Mouse (Mus musculus) bone marrow macrophage, adult 2 months (primary cell): ENCODE measurements around the gene Disp1.

Source experiments
- CTCF ChIP-seq: IDR thresholded peaks from 2 replicates; pipeline ENCODE4 v1.5.1; 2012; ENCODE audit warnings: low read depth, mild to moderate bottlenecking, low read length, moderate library complexity
- POLR2A ChIP-seq: IDR thresholded peaks from 2 replicates; pipeline ENCODE4 v1.6.1; 2012; ENCODE audit warnings: mild to moderate bottlenecking, low read depth, low read length, borderline replicate concordance

DNA sequence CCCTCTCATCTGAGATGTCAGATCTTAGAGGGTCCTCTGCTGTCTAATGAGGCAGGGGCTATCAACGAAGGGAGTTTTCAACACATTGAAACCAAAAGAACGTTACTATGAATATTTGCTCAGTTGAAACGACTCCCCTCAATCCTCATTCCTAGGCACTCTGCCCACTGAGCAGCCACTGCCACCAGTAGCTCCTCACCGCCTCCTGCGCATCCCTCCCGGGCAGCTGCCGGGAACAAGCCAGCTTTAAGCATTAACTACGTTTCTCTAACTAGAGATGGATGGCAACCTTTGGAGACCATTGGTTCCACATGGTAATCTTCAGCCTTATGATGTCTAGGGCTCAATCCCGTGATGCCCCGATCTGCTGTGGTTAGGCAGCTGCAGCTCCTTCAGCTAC is 123.7 kb downstream of the Disp1 start:
- TF ChIP-seq CTCF = no peak
- no peak for TF ChIP-seq POLR2A
